Mouse (Mus musculus) midbrain, embryonic 13.5 days (tissue): Measurements from ENCODE around the gene Ap1m2. TPM values are rescaled to one million over a fixed set of nuclear protein-coding genes. Genes with fewer than 3 reads are reported as not detected.
"Not testable (repeated sequence)": the region's sequence is repeated elsewhere in the genome, so short reads cannot be mapped to it uniquely, and the experiment has no call there.

Experiments used
- ATAC-seq: fragments of 200-750 bp; cut with Nextera tagmentation; 2 replicates; pipeline ENCODE4 v1.8.0; 2017; ENCODE audit warnings: mild to moderate bottlenecking, moderate TSS enrichment, moderate library complexity
- H3K27ac ChIP-seq: fragments of 300-500 bp; sonication (generic); 2 replicates; pipeline ENCODE4 v1.5.1; 2015; ENCODE audit warnings: inconsistent platforms, mild to moderate bottlenecking, moderate library complexity
- H3K27me3 ChIP-seq: fragments of 300-500 bp; sonication (generic); 2 replicates; pipeline ENCODE4 v1.6.1; 2015; ENCODE audit warnings: mild to moderate bottlenecking, inconsistent platforms
- H3K36me3 ChIP-seq: fragments of 300-500 bp; sonication (generic); 2 replicates; pipeline ENCODE4 v1.6.1; 2015; ENCODE audit warnings: mild to moderate bottlenecking, inconsistent platforms
- H3K4me1 ChIP-seq: fragments of 300-500 bp; sonication (generic); replicated peaks from 2 replicates; pipeline ENCODE4 v1.6.1; 2015; ENCODE audit warnings: inconsistent platforms
- H3K4me2 ChIP-seq: fragments of 300-500 bp; sonication (generic); replicated peaks from 2 replicates; pipeline ENCODE4 v1.6.1; 2015; ENCODE audit warnings: moderate library complexity, mild to moderate bottlenecking, inconsistent platforms
- H3K4me3 ChIP-seq: fragments of 300-500 bp; sonication (generic); replicated peaks from 2 replicates; pipeline ENCODE4 v1.5.1; 2015; ENCODE audit warnings: mild to moderate bottlenecking, inconsistent platforms
- H3K9ac ChIP-seq: fragments of 300-500 bp; sonication (generic); replicated peaks from 2 replicates; pipeline ENCODE4 v1.6.1; 2015; ENCODE audit warnings: mild to moderate bottlenecking, inconsistent platforms
- H3K9me3 ChIP-seq: fragments of 300-500 bp; sonication (generic); 2 replicates; pipeline ENCODE4 v1.6.1; 2016; ENCODE audit warnings: mild to moderate bottlenecking, inconsistent platforms
- WGBS: fragments of 180-500 bp; shearing (Covaris S2); methylation state at CpG from one replicate; pipeline ENCODE4 v1.1.7; 2015; 5-methylcytosine and 5-hydroxymethylcytosine counted together
- polyA plus RNA-seq: library from polyadenylated mRNA; unstranded; fragments of >200 nt; fragmentation: Nextera tagmentation; extraction: Ambion mirVana; gene quantifications from 2 replicates; pipeline ENCODE4 v1.2.1, GENCODE M21; 2015

The Ap1m2 gene
- polyA plus RNA-seq, 1 experiment from 2014 or later = 0.23 TPM

- Histone ChIP-seq H3K4me2 (no peak overlapping the region), H3K4me3 (no peak overlapping the region), H3K9me3 (no peaks in the 10 kb centered on the region), H3K27me3 (no peaks in the 10 kb centered on the region), H3K9ac (no peak overlapping the region), H3K4me1 (peaks cover 25% of the 10 kb centered on the region), H3K36me3 (peaks cover 63% of the 10 kb centered on the region), H3K27ac (no peak overlapping the region)
- ATAC-seq = no peak
- WGBS = 93% methylated on average over 16 of the region's 16 CpGs
Observed at GRCm38 (mm10) chr9:21268305-21268704, 43.8 kb downstream of the Ap1m2 start.

- peak overlapping the region; percentile 93 for H3K4me2 ChIP-seq
- WGBS = 89% methylated on average over 5 of the region's 5 CpGs
- H3K9ac ChIP-seq = no peak overlapping the region; the same call in 1 of the 2 replicates
- H3K27ac ChIP-seq = no peak overlapping the region
- no peak for ATAC-seq
- 0 out of 2 replicates have a peak overlapping the region, but pooled peaks have one; percentile 0 for H3K4me3 ChIP-seq
- peaks cover 25% of the 10 kb centered on the region for H3K4me1 ChIP-seq
- H3K9me3 ChIP-seq = no peaks in the 10 kb centered on the region
- H3K36me3 ChIP-seq = peaks cover 49% of the 10 kb centered on the region
- no peaks in the 10 kb centered on the region for H3K27me3 ChIP-seq
Observed at GRCm38 (mm10) chr9:21266889-21267288, 45.2 kb downstream of the Ap1m2 start.

GRCm38 (mm10) chr9:21265611-21266010, 46.5 kb downstream of the Ap1m2 start:
- H3K9ac ChIP-seq = peak overlapping the region; percentile 82
- ATAC-seq = no peak; the same call in none of the 2 replicates
- H3K4me1 ChIP-seq = peaks cover 25% of the 10 kb centered on the region
- 0 out of 2 replicates have a peak overlapping the region, but pooled peaks have one; percentile 67 for H3K27ac ChIP-seq
- peak overlapping the region; percentile 93 for H3K4me2 ChIP-seq
- H3K4me3 ChIP-seq = peak overlapping the region; percentile 72
- no peaks in the 10 kb centered on the region for H3K9me3 ChIP-seq
- 7% methylated on average over 11 of the region's 11 CpGs for WGBS
- H3K36me3 ChIP-seq = peaks cover 36% of the 10 kb centered on the region
- no peaks in the 10 kb centered on the region for H3K27me3 ChIP-seq

GRCm38 (mm10) chr9:21265000-21265561, 47.1 kb downstream of the Ap1m2 start, which contains the start of gene Atg4d:
Atg4d (plus strand) TSS chr9:21265293.
- Histone ChIP-seq H3K27ac (peak within 1 kb of the TSS; percentile 80), H3K36me3 (peaks cover 31% of the 10 kb centered on the region), H3K4me2 (peak within 1 kb of the TSS; percentile 93), H3K9me3 (no peaks in the 10 kb centered on the region), H3K9ac (peak within 1 kb of the TSS; percentile 82), H3K27me3 (peaks cover under 1% of the 10 kb centered on the region; the same call in 1 of the 2 replicates), H3K4me1 (peaks cover 25% of the 10 kb centered on the region), H3K4me3 (peak within 1 kb of the TSS; percentile 72)
- WGBS = under 1% methylated on average over 49 of the region's 49 CpGs
- peak; percentile 98 for ATAC-seq

- no peak for ATAC-seq
- H3K4me2 ChIP-seq = peak overlapping the region; percentile 93
- H3K9ac ChIP-seq = peak overlapping the region; percentile 82
- 15% methylated on average over 17 of the region's 17 CpGs for WGBS
- H3K27me3 ChIP-seq = peaks cover 7% of the 10 kb centered on the region; the same call in 1 of the 2 replicates
- H3K4me1 ChIP-seq = peaks cover 25% of the 10 kb centered on the region
- peak overlapping the region; percentile 72 for H3K4me3 ChIP-seq
- peak overlapping the region; percentile 80 for H3K27ac ChIP-seq
- no peaks in the 10 kb centered on the region for H3K9me3 ChIP-seq
- H3K36me3 ChIP-seq = peaks cover 24% of the 10 kb centered on the region
Observed at GRCm38 (mm10) chr9:21264272-21264999, 47.7 kb downstream of the Ap1m2 start.

- Histone ChIP-seq H3K27ac (no peak overlapping the region), H3K27me3 (peaks cover 10% of the 10 kb centered on the region; the same call in 1 of the 2 replicates), H3K4me1 (peaks cover 20% of the 10 kb centered on the region), H3K4me2 (no peak overlapping the region), H3K9me3 (no peaks in the 10 kb centered on the region), H3K9ac (no peak overlapping the region), H3K36me3 (peaks cover 1% of the 10 kb centered on the region; the same call in 1 of the 2 replicates), H3K4me3 (no peak overlapping the region)
- no peak for ATAC-seq
- WGBS = 66% methylated on average over 2 of the region's 2 CpGs
Observed at GRCm38 (mm10) chr9:21261831-21262230, 50.3 kb downstream of the Ap1m2 start.

- H3K9ac ChIP-seq = no peak overlapping the region
- WGBS = 85% methylated on average over 6 of the region's 6 CpGs
Observed at GRCm38 (mm10) chr9:21260491-21261040, 51.6 kb downstream of the Ap1m2 start.

GRCm38 (mm10) chr9:21256349-21256748, 55.8 kb downstream of the Ap1m2 start:
- WGBS = 86% methylated on average over 4 of the region's 4 CpGs

More at GRCm38 (mm10) chr9:21260491-21261040, 51.6 kb downstream of the Ap1m2 start:
- H3K4me3 ChIP-seq = no peak overlapping the region
- no peak for ATAC-seq
- no peaks in the 10 kb centered on the region for H3K9me3 ChIP-seq
- peaks cover 7% of the 10 kb centered on the region for H3K4me1 ChIP-seq
- no peak overlapping the region for H3K4me2 ChIP-seq
- H3K36me3 ChIP-seq = no peaks in the 10 kb centered on the region
- peaks cover 10% of the 10 kb centered on the region; the same call in 1 of the 2 replicates for H3K27me3 ChIP-seq
- no peak overlapping the region for H3K27ac ChIP-seq

GRCm38 (mm10) chr9:21254690-21255089, 57.4 kb downstream of the Ap1m2 start:
- Histone ChIP-seq H3K4me2 (no peak overlapping the region), H3K27ac (no peak overlapping the region), H3K9ac (no peak overlapping the region), H3K4me3 (no peak overlapping the region), H3K4me1 (no peaks in the 10 kb centered on the region), H3K27me3 (peaks cover 34% of the 10 kb centered on the region), H3K36me3 (no peaks in the 10 kb centered on the region), H3K9me3 (no peaks in the 10 kb centered on the region)
- ATAC-seq = no peak

More at GRCm38 (mm10) chr9:21256349-21256748, 55.8 kb downstream of the Ap1m2 start:
- not testable (repeated sequence) for H3K27ac ChIP-seq, H3K9ac ChIP-seq, ATAC-seq, H3K9me3 ChIP-seq, H3K36me3 ChIP-seq, H3K4me1 ChIP-seq, H3K4me2 ChIP-seq, H3K4me3 ChIP-seq
- peaks cover 23% of the 10 kb centered on the region for H3K27me3 ChIP-seq

- no peaks in the 10 kb centered on the region for H3K9me3 ChIP-seq
- ATAC-seq = no peak
- 74% methylated on average over 13 of the region's 13 CpGs for WGBS
- no peak overlapping the region for H3K27ac ChIP-seq
- no peak overlapping the region for H3K4me3 ChIP-seq
- H3K9ac ChIP-seq = no peak overlapping the region
- H3K36me3 ChIP-seq = no peaks in the 10 kb centered on the region
- peaks cover 62% of the 10 kb centered on the region for H3K27me3 ChIP-seq
- peaks cover 5% of the 10 kb centered on the region; the same call in 1 of the 2 replicates for H3K4me1 ChIP-seq
- no peak overlapping the region for H3K4me2 ChIP-seq
Observed at GRCm38 (mm10) chr9:21251116-21251735, 60.9 kb downstream of the Ap1m2 start.

- 48% methylated on average over 2 of the region's 2 CpGs for WGBS
- ATAC-seq = no peak
- H3K9me3 ChIP-seq = no peaks in the 10 kb centered on the region
Observed at GRCm38 (mm10) chr9:21250509-21250908, 61.6 kb downstream of the Ap1m2 start.

More at GRCm38 (mm10) chr9:21250509-21250908, 61.6 kb downstream of the Ap1m2 start:
- no peak overlapping the region for H3K27ac ChIP-seq
- H3K9ac ChIP-seq = no peak overlapping the region
- no peaks in the 10 kb centered on the region for H3K36me3 ChIP-seq
- H3K4me2 ChIP-seq = no peak overlapping the region
- peaks cover 69% of the 10 kb centered on the region for H3K27me3 ChIP-seq
- H3K4me1 ChIP-seq = peaks cover 5% of the 10 kb centered on the region
- no peak overlapping the region for H3K4me3 ChIP-seq
